Mouse (Mus musculus): ENCODE data around the gene Gng12. TPM values are rescaled to one million over a fixed set of nuclear protein-coding genes. Genes with fewer than 3 reads are reported as not detected.

The Gng12 gene
- 34.9 and 87.0 TPM in 2 replicates for polyA plus RNA-seq (2012; rRNA removed; ENCODE audit: low replicate concordance)

DNA sequence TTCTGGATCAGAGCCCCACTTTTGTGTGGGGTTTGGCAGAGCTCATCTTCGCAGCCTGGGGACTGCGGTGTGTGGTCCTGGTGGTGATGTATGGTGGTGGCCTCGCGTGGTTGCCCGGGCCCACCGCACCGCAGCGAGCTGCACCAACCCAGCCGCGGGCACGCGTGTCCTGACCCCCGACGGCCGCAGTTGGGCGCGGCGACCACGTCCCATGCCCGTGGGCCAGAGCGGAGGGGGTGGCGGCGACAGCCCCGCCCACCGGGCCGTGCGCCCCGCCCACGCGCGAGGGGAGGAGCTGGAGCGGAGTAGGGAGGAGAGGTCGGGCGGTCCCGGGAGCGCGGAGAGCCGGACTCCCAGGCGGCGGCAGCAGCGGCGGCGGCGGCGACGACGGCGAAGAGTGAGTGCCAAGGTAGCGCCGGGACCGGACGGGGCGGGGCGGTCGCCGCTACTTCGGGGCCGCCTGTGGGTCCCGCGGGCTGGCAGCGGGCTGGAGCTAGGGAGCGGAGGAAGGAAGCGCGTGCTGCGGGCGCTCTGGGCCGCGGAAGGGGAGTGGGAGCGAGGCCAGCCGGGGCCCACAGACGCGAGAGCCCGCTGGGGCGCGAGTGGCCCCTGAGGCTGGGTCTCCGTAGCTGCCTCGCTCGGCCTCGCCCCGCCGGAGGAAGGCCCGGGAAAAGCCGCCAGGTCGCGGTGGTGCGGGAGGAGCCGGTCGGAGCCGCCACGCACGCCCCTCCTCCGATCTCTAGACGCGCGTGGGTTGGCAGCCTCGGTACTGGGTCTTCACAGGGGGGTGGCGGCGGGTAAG, at the start of gene Gng12:
Gene Gng12 (plus strand): TSS at position 279 of the 802 bp plus-strand sequence.

DNA sequence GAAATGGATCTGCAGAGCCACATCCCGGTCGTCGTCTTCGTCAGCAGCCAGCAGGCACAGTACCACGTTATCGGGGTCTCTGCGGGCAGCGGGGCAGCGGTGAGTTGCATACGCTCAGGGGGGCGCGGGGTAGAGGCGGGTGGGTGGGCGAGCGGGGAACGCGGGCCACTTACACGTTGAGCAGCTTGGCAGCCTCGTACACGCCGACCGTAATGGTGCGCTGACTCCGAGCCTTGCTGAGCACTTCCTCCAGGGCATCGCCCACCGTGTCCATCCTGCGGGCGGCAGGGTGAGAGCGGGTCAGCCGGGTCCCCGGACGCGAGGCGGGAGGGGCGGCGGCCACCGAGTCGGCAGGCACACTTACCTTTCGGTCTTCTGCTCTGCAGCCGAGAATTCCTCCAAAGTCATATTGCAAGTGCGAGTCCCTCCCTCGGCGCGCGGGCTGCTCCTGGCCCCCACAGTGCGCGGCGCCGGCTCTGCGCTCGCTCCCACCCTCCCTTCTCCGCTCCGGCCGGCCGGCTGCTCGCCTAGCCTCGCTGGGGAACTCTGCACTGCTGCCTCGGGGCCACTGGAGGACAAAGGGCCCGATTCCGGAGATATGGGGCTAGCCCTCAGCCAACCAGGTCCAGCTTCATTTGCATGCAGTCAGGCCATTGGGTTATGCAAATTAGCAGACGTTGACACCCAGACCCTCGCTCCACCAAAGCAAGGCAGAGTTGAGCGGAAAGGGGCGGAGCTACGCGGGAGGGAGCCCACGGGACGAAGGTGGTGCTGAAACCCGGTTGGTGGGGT, 140.8 kb downstream of the Gng12 start, which contains the start of gene Gadd45a:
Gene Gadd45a (minus strand): TSS at position 621 of the 792 bp plus-strand sequence.

Other genes starting within 250 kb of the Gng12 start
- not detected in 2 replicates for gene Vmn1r35, start 210.5 kb upstream of the Gng12 start, polyA plus RNA-seq (2012; rRNA removed; ENCODE audit: low replicate concordance)
- not detected in 2 replicates for gene Vmn1r36, start 177.2 kb upstream of the Gng12 start, polyA plus RNA-seq (2012; rRNA removed; ENCODE audit: low replicate concordance)
- not detected in 2 replicates for gene Vmn1r37, start 167.0 kb upstream of the Gng12 start, polyA plus RNA-seq (2012; rRNA removed; ENCODE audit: low replicate concordance)
- gene Vmn1r38, start 113.8 kb upstream of the Gng12 start, polyA plus RNA-seq (2012; rRNA removed; ENCODE audit: low replicate concordance): not detected in 2 replicates
- not detected in 2 replicates for gene Vmn1r39, start 85.8 kb upstream of the Gng12 start, polyA plus RNA-seq (2012; rRNA removed; ENCODE audit: low replicate concordance)
- 51.4 and 56.8 TPM in 2 replicates for gene Gadd45a, start 141.1 kb downstream of the Gng12 start, polyA plus RNA-seq (2012; rRNA removed; ENCODE audit: low replicate concordance)

Data from subcutaneous adipose tissue, adult 2 months (tissue).